Mouse (Mus musculus) erythroblast, embryonic 14.5 days (primary cell): ENCODE results near the gene Mdm4. TPM values are rescaled to one million over a fixed set of nuclear protein-coding genes. Genes with fewer than 3 reads are reported as not detected.

Experiments used
- H3K27me3 ChIP-seq: 2 replicates; pipeline ENCODE4 v1.6.1; 2012; ENCODE audit warnings: inconsistent platforms; ENCODE audit not compliant: control insufficient read depth
- H3K36me3 ChIP-seq: 2 replicates; pipeline ENCODE4 v1.6.1; 2012; ENCODE audit warnings: mild to moderate bottlenecking, inconsistent platforms; ENCODE audit not compliant: control insufficient read depth
- H3K4me1 ChIP-seq: 2 replicates; pipeline ENCODE4 v1.6.1; 2012; ENCODE audit warnings: inconsistent platforms; ENCODE audit not compliant: control insufficient read depth
- H3K4me3 ChIP-seq: replicated peaks from 2 replicates; pipeline ENCODE3; 2012; ENCODE audit warnings: moderate library complexity, mild to moderate bottlenecking, inconsistent platforms
- H3K9me3 ChIP-seq: 2 replicates; pipeline ENCODE4 v1.6.1; 2012; ENCODE audit warnings: low read length, inconsistent platforms, mixed read lengths; ENCODE audit not compliant: control insufficient read depth
- GATA1 ChIP-seq: IDR thresholded peaks from 2 replicates; pipeline ENCODE4 v1.6.1; 2012; ENCODE audit warnings: low read length, inconsistent platforms, mixed read lengths
- TAL1 ChIP-seq: IDR thresholded peaks from 3 replicates; pipeline ENCODE4 v1.6.1; 2012; ENCODE audit warnings: low read length, inconsistent platforms, mixed read lengths
- polyA plus RNA-seq: library from polyadenylated mRNA; stranded (reverse); fragments of >175 nt; gene quantifications from 2 replicates; pipeline ENCODE4 v1.2.3, GENCODE M21; 2012

Mdm4 gene
- polyA plus RNA-seq, 1 experiment: 1.1 TPM

- Histone ChIP-seq H3K4me1 (no peaks in the 10 kb centered on the region), H3K9me3 (no peaks in the 10 kb centered on the region), H3K36me3 (peaks cover 79% of the 10 kb centered on the region), H3K4me3 (no peak overlapping the region), H3K27me3 (no peaks in the 10 kb centered on the region)
- TF ChIP-seq GATA1: no peak
- no peak for TF ChIP-seq TAL1
Observed at GRCm38 (mm10) chr1:132982728-132983127, 47.6 kb downstream of the Mdm4 start.

- no peaks in the 10 kb centered on the region for H3K4me1 ChIP-seq
- H3K36me3 ChIP-seq: peaks cover 67% of the 10 kb centered on the region
- no peaks in the 10 kb centered on the region for H3K9me3 ChIP-seq
- no peaks in the 10 kb centered on the region for H3K27me3 ChIP-seq
- H3K4me3 ChIP-seq: no peak overlapping the region
- no peak for TF ChIP-seq TAL1
- TF ChIP-seq GATA1: no peak
Observed at GRCm38 (mm10) chr1:132981232-132981631, 49.1 kb downstream of the Mdm4 start.

- no peaks in the 10 kb centered on the region for H3K27me3 ChIP-seq
- no peaks in the 10 kb centered on the region for H3K9me3 ChIP-seq
- H3K4me3 ChIP-seq: no peak overlapping the region
- H3K36me3 ChIP-seq: peaks cover 30% of the 10 kb centered on the region
- no peak for TF ChIP-seq GATA1
- no peak for TF ChIP-seq TAL1
- no peaks in the 10 kb centered on the region for H3K4me1 ChIP-seq
Observed at GRCm38 (mm10) chr1:132977402-132977801, 53.0 kb downstream of the Mdm4 start.

- no peak overlapping the region for H3K4me3 ChIP-seq
- no peak for TF ChIP-seq TAL1
- TF ChIP-seq GATA1: no peak
- no peaks in the 10 kb centered on the region for H3K36me3 ChIP-seq
- no peaks in the 10 kb centered on the region for H3K4me1 ChIP-seq
- H3K27me3 ChIP-seq: no peaks in the 10 kb centered on the region
- no peaks in the 10 kb centered on the region; the same call in 1 of the 2 replicates for H3K9me3 ChIP-seq
Observed at GRCm38 (mm10) chr1:132968659-132969058, 61.7 kb downstream of the Mdm4 start.

- TF ChIP-seq TAL1 (no peak), GATA1 (no peak)
- Histone ChIP-seq H3K36me3 (no peaks in the 10 kb centered on the region), H3K9me3 (no peaks in the 10 kb centered on the region), H3K4me1 (no peaks in the 10 kb centered on the region), H3K27me3 (no peaks in the 10 kb centered on the region), H3K4me3 (no peak overlapping the region)
Observed at GRCm38 (mm10) chr1:132964691-132965090, 65.7 kb downstream of the Mdm4 start.

- Histone ChIP-seq H3K9me3 (no peaks in the 10 kb centered on the region), H3K4me3 (no peak overlapping the region), H3K27me3 (no peaks in the 10 kb centered on the region), H3K36me3 (no peaks in the 10 kb centered on the region), H3K4me1 (no peaks in the 10 kb centered on the region)
- no peak for TF ChIP-seq TAL1
- TF ChIP-seq GATA1: no peak
Observed at GRCm38 (mm10) chr1:132964106-132964505, 66.3 kb downstream of the Mdm4 start.

- Histone ChIP-seq H3K36me3 (no peaks in the 10 kb centered on the region), H3K27me3 (no peaks in the 10 kb centered on the region), H3K4me3 (no peak overlapping the region), H3K4me1 (no peaks in the 10 kb centered on the region), H3K9me3 (no peaks in the 10 kb centered on the region)
- TF ChIP-seq TAL1 (no peak), GATA1 (no peak)
Observed at GRCm38 (mm10) chr1:132961751-132962150, 68.6 kb downstream of the Mdm4 start.

- Histone ChIP-seq H3K9me3 (no peaks in the 10 kb centered on the region), H3K27me3 (no peaks in the 10 kb centered on the region), H3K4me3 (no peak overlapping the region), H3K36me3 (no peaks in the 10 kb centered on the region), H3K4me1 (no peaks in the 10 kb centered on the region)
- TF ChIP-seq GATA1: no peak
- no peak for TF ChIP-seq TAL1
Observed at GRCm38 (mm10) chr1:132956809-132957208, 73.6 kb downstream of the Mdm4 start.

GRCm38 (mm10) chr1:132947811-132948210, 82.5 kb downstream of the Mdm4 start:
- Histone ChIP-seq H3K9me3 (no peaks in the 10 kb centered on the region), H3K27me3 (no peaks in the 10 kb centered on the region), H3K36me3 (no peaks in the 10 kb centered on the region), H3K4me1 (no peaks in the 10 kb centered on the region), H3K4me3 (no peak overlapping the region)
- no peak for TF ChIP-seq GATA1
- no peak for TF ChIP-seq TAL1

GRCm38 (mm10) chr1:132945826-132946225, 84.5 kb downstream of the Mdm4 start:
- H3K36me3 ChIP-seq: no peaks in the 10 kb centered on the region
- H3K9me3 ChIP-seq: no peaks in the 10 kb centered on the region
- TF ChIP-seq TAL1: no peak
- TF ChIP-seq GATA1: no peak
- no peak overlapping the region for H3K4me3 ChIP-seq
- H3K4me1 ChIP-seq: no peaks in the 10 kb centered on the region
- H3K27me3 ChIP-seq: no peaks in the 10 kb centered on the region
